Mouse (Mus musculus): ENCODE data around the gene Kcne4. TPM values are rescaled to one million over a fixed set of nuclear protein-coding genes. Genes with fewer than 3 reads are reported as not detected.
"Not testable (repeated sequence)": the region's sequence is repeated elsewhere in the genome, so short reads cannot be mapped to it uniquely, and the experiment has no call there.

The Kcne4 gene
- polyA plus RNA-seq (2014; fragmentation: Nextera tagmentation; extraction: Ambion mirVana), result 0.84 and 1.0 TPM in 2 replicates

- DNase-seq (ENCODE audit: low spot score, missing footprints) (no peak), ATAC-seq (ENCODE audit: low FRiP score) (no peak)
- H3K27me3 ChIP-seq (ENCODE audit: control insufficient read depth, insufficient read depth, low read length), result no peaks in the 10 kb centered on the region
- no peak within 1 kb of the TSS for H3K4me2 ChIP-seq
- WGBS, result 82% methylated on average over 10 of the region's 10 CpGs
- no peaks in the 10 kb centered on the region for H3K36me3 ChIP-seq (ENCODE audit: control insufficient read depth, insufficient read depth, low read length)
- H3K9ac ChIP-seq (ENCODE audit: low read length), result no peak within 1 kb of the TSS
- H3K4me3 ChIP-seq (ENCODE audit: low read depth, low read length), result no peak within 1 kb of the TSS
- H3K9me3 ChIP-seq (ENCODE audit: control insufficient read depth, low read length), result no peaks in the 10 kb centered on the region
- H3K4me1 ChIP-seq (ENCODE audit: control insufficient read depth, insufficient read depth, low read length), result no peaks in the 10 kb centered on the region
- no peak within 1 kb of the TSS for H3K27ac ChIP-seq (ENCODE audit: low read depth, low read length)
These were observed at the start of gene Kcne4 for GRCm38 (mm10) chr1:78816639-78817038. Gene Kcne4 (plus strand): TSS chr1:78816758.

GRCm38 (mm10) chr1:78781899-78782298 lies 34.7 kb upstream of the Kcne4 start:
- WGBS, result 88% methylated on average over 5 of the region's 5 CpGs
- Histone ChIP-seq H3K27ac (ENCODE audit: low read depth, low read length) (no peak overlapping the region), H3K27me3 (ENCODE audit: control insufficient read depth, insufficient read depth, low read length) (no peaks in the 10 kb centered on the region), H3K9me3 (ENCODE audit: control insufficient read depth, low read length) (no peaks in the 10 kb centered on the region), H3K4me1 (ENCODE audit: control insufficient read depth, insufficient read depth, low read length) (no peaks in the 10 kb centered on the region), H3K4me2 (no peak overlapping the region), H3K9ac (ENCODE audit: low read length) (no peak overlapping the region), H3K4me3 (ENCODE audit: low read depth, low read length) (no peak overlapping the region), H3K36me3 (ENCODE audit: control insufficient read depth, insufficient read depth, low read length) (no peaks in the 10 kb centered on the region)
- DNase-seq (ENCODE audit: low spot score, missing footprints) (no peak), ATAC-seq (ENCODE audit: low FRiP score) (no peak)

- WGBS, result 92% methylated on average over 9 of the region's 9 CpGs
- H3K4me2 ChIP-seq; H3K27ac ChIP-seq (ENCODE audit: low read depth, low read length); DNase-seq (ENCODE audit: low spot score, missing footprints); ATAC-seq (ENCODE audit: low FRiP score); H3K9ac ChIP-seq (ENCODE audit: low read length); H3K4me1 ChIP-seq (ENCODE audit: control insufficient read depth, insufficient read depth, low read length); H3K36me3 ChIP-seq (ENCODE audit: control insufficient read depth, insufficient read depth, low read length); H3K27me3 ChIP-seq (ENCODE audit: control insufficient read depth, insufficient read depth, low read length); H3K4me3 ChIP-seq (ENCODE audit: low read depth, low read length); H3K9me3 ChIP-seq (ENCODE audit: control insufficient read depth, low read length): not testable (repeated sequence)
These were observed 31.6 kb upstream of the Kcne4 start for GRCm38 (mm10) chr1:78784936-78785335.

GRCm38 (mm10) chr1:78789744-78790143 lies 26.8 kb upstream of the Kcne4 start:
- Histone ChIP-seq H3K4me2 (no peak overlapping the region), H3K9ac (ENCODE audit: low read length) (no peak overlapping the region), H3K36me3 (ENCODE audit: control insufficient read depth, insufficient read depth, low read length) (no peaks in the 10 kb centered on the region), H3K4me1 (ENCODE audit: control insufficient read depth, insufficient read depth, low read length) (no peaks in the 10 kb centered on the region), H3K9me3 (ENCODE audit: control insufficient read depth, low read length) (no peaks in the 10 kb centered on the region), H3K4me3 (ENCODE audit: low read depth, low read length) (no peak overlapping the region), H3K27me3 (ENCODE audit: control insufficient read depth, insufficient read depth, low read length) (no peaks in the 10 kb centered on the region), H3K27ac (ENCODE audit: low read depth, low read length) (no peak overlapping the region)
- DNase-seq (ENCODE audit: low spot score, missing footprints), result no peak
- ATAC-seq (ENCODE audit: low FRiP score), result no peak
- WGBS, result 50% methylated on average over 1 of the region's 1 CpGs

- Histone ChIP-seq H3K4me2 (no peak overlapping the region), H3K27ac (ENCODE audit: low read depth, low read length) (no peak overlapping the region), H3K27me3 (ENCODE audit: control insufficient read depth, insufficient read depth, low read length) (no peaks in the 10 kb centered on the region), H3K4me3 (ENCODE audit: low read depth, low read length) (no peak overlapping the region), H3K36me3 (ENCODE audit: control insufficient read depth, insufficient read depth, low read length) (no peaks in the 10 kb centered on the region), H3K9me3 (ENCODE audit: control insufficient read depth, low read length) (no peaks in the 10 kb centered on the region), H3K9ac (ENCODE audit: low read length) (no peak overlapping the region), H3K4me1 (ENCODE audit: control insufficient read depth, insufficient read depth, low read length) (no peaks in the 10 kb centered on the region)
- ATAC-seq (ENCODE audit: low FRiP score) (no peak), DNase-seq (ENCODE audit: low spot score, missing footprints) (peak; percentile 79)
These were observed 9.1 kb upstream of the Kcne4 start for GRCm38 (mm10) chr1:78807428-78807827.

GRCm38 (mm10) chr1:78809819-78810218 lies 6.7 kb upstream of the Kcne4 start:
- WGBS, result 78% methylated on average over 4 of the region's 4 CpGs
- ATAC-seq (ENCODE audit: low FRiP score) (no peak), DNase-seq (ENCODE audit: low spot score, missing footprints) (no peak)

GRCm38 (mm10) chr1:78810904-78811303 lies 5.7 kb upstream of the Kcne4 start:
- ATAC-seq (ENCODE audit: low FRiP score) (no peak), DNase-seq (ENCODE audit: low spot score, missing footprints) (no peak)
- Histone ChIP-seq H3K9me3 (ENCODE audit: control insufficient read depth, low read length) (no peaks in the 10 kb centered on the region), H3K4me2 (no peak overlapping the region), H3K27ac (ENCODE audit: low read depth, low read length) (no peak overlapping the region), H3K27me3 (ENCODE audit: control insufficient read depth, insufficient read depth, low read length) (no peaks in the 10 kb centered on the region), H3K4me1 (ENCODE audit: control insufficient read depth, insufficient read depth, low read length) (no peaks in the 10 kb centered on the region), H3K4me3 (ENCODE audit: low read depth, low read length) (no peak overlapping the region), H3K36me3 (ENCODE audit: control insufficient read depth, insufficient read depth, low read length) (no peaks in the 10 kb centered on the region), H3K9ac (ENCODE audit: low read length) (no peak overlapping the region)
- 82% methylated on average over 3 of the region's 3 CpGs for WGBS

More at GRCm38 (mm10) chr1:78809819-78810218, 6.7 kb upstream of the Kcne4 start:
- Histone ChIP-seq H3K9me3 (ENCODE audit: control insufficient read depth, low read length) (no peaks in the 10 kb centered on the region), H3K4me3 (ENCODE audit: low read depth, low read length) (no peak overlapping the region), H3K9ac (ENCODE audit: low read length) (no peak overlapping the region), H3K27ac (ENCODE audit: low read depth, low read length) (no peak overlapping the region), H3K4me2 (no peak overlapping the region), H3K36me3 (ENCODE audit: control insufficient read depth, insufficient read depth, low read length) (no peaks in the 10 kb centered on the region), H3K4me1 (ENCODE audit: control insufficient read depth, insufficient read depth, low read length) (no peaks in the 10 kb centered on the region), H3K27me3 (ENCODE audit: control insufficient read depth, insufficient read depth, low read length) (no peaks in the 10 kb centered on the region)

- ATAC-seq (ENCODE audit: low FRiP score) (no peak), DNase-seq (ENCODE audit: low spot score, missing footprints) (no peak)
- no peak overlapping the region for H3K27ac ChIP-seq (ENCODE audit: low read depth, low read length)
- H3K9ac ChIP-seq (ENCODE audit: low read length), result no peak overlapping the region
- no peak overlapping the region for H3K4me3 ChIP-seq (ENCODE audit: low read depth, low read length)
- no peaks in the 10 kb centered on the region for H3K4me1 ChIP-seq (ENCODE audit: control insufficient read depth, insufficient read depth, low read length)
- WGBS, result 81% methylated on average over 10 of the region's 10 CpGs
- H3K4me2 ChIP-seq, result no peak overlapping the region
- no peaks in the 10 kb centered on the region for H3K27me3 ChIP-seq (ENCODE audit: control insufficient read depth, insufficient read depth, low read length)
- H3K36me3 ChIP-seq (ENCODE audit: control insufficient read depth, insufficient read depth, low read length), result no peaks in the 10 kb centered on the region
- no peaks in the 10 kb centered on the region for H3K9me3 ChIP-seq (ENCODE audit: control insufficient read depth, low read length)
These were observed 4.5 kb upstream of the Kcne4 start for GRCm38 (mm10) chr1:78811975-78812490.

GRCm38 (mm10) chr1:78817756-78818155 lies 1.2 kb downstream of the Kcne4 start:
- Histone ChIP-seq H3K4me3 (ENCODE audit: low read depth, low read length) (no peak overlapping the region), H3K9ac (ENCODE audit: low read length) (no peak overlapping the region), H3K27me3 (ENCODE audit: control insufficient read depth, insufficient read depth, low read length) (no peaks in the 10 kb centered on the region), H3K4me2 (no peak overlapping the region), H3K9me3 (ENCODE audit: control insufficient read depth, low read length) (no peaks in the 10 kb centered on the region), H3K36me3 (ENCODE audit: control insufficient read depth, insufficient read depth, low read length) (no peaks in the 10 kb centered on the region), H3K4me1 (ENCODE audit: control insufficient read depth, insufficient read depth, low read length) (no peaks in the 10 kb centered on the region), H3K27ac (ENCODE audit: low read depth, low read length) (no peak overlapping the region)
- ATAC-seq (ENCODE audit: low FRiP score) (no peak), DNase-seq (ENCODE audit: low spot score, missing footprints) (no peak)
- 94% methylated on average over 16 of the region's 16 CpGs for WGBS

Data from midbrain, embryonic 11.5 days (tissue).